Mouse (Mus musculus) frontal cortex, postnatal 36 days (tissue): ENCODE measurements at regions not wholly inside any gene's neighbourhood (a gene's known extent, or its start where the extent isn't known, plus 50 kb on each side); places are given as distances from the start of the nearest gene placed in this dataset.
A peak's percentile ranks its signal among the peaks of the same experiment; 100 is the strongest.
"Not testable (repeated sequence)": the region's sequence is repeated elsewhere in the genome, so short reads cannot be mapped to it uniquely, and the experiment has no call there.

ENCODE experiments used
- DNase-seq, 2 experiments: peaks; one replicate each; pipeline ENCODE4 v3.0.0; 2022; ENCODE audit warnings: low spot score in 2 of 2

GRCm38 (mm10) chr4:94394462-94394861, 161.9 kb upstream of the Gm10306 start:
- DNase-seq, result no peak

DNA sequence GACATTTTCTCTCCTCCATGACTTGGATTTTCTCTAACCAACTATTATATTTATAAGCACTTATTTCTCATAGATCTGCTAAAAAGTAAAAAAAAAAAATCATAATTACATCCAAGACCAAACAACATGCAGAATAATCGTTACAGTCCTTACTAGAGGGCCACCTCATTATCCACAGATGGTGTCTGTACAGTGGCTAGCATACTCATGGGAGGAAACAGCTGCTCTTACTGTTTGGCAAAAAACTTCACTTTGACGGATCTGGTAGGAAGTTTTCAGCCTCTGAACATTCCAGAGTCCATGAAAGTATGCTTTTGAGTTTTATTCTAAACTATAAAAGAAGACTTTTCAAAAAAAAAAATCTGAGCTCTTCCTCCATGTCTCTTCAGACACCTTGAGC, 159.1 kb upstream of the Gm10306 start:
- DNase-seq, result no peak

DNA sequence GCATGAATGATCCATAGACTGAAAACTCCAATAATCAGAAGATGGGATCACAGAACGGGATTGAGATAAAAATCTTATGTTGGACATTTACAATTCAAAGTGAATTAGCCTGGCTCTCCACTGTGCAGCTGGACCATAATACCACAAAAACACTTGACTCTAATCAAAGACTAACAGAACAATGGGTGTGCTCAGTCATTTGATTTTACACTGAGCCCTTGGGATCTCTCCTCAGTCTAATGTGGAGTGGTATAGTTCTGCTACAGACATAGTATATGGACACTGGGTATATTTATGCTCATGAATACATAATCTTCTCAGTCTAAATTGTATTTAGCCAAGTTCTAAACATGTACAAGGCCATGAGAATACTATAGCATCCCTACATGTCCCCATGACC, 149.4 kb upstream of the Gm10306 start:
- DNase-seq, result no peak

- no peak for DNase-seq
These were observed 148.8 kb upstream of the Gm10306 start for GRCm38 (mm10) chr4:94407503-94407902.

GRCm38 (mm10) chr4:94412661-94413060, 143.7 kb upstream of the Gm10306 start:
- no peak for DNase-seq

- DNase-seq, result not testable (repeated sequence)
These were observed 130.8 kb upstream of the Gm10306 start for GRCm38 (mm10) chr4:94425525-94425924.

- DNase-seq, result no peak
These were observed 128.8 kb upstream of the Gm10306 start for GRCm38 (mm10) chr4:94427581-94427980.

GRCm38 (mm10) chr4:94432005-94432404, 124.3 kb upstream of the Gm10306 start:
- DNase-seq, result no peak

DNA sequence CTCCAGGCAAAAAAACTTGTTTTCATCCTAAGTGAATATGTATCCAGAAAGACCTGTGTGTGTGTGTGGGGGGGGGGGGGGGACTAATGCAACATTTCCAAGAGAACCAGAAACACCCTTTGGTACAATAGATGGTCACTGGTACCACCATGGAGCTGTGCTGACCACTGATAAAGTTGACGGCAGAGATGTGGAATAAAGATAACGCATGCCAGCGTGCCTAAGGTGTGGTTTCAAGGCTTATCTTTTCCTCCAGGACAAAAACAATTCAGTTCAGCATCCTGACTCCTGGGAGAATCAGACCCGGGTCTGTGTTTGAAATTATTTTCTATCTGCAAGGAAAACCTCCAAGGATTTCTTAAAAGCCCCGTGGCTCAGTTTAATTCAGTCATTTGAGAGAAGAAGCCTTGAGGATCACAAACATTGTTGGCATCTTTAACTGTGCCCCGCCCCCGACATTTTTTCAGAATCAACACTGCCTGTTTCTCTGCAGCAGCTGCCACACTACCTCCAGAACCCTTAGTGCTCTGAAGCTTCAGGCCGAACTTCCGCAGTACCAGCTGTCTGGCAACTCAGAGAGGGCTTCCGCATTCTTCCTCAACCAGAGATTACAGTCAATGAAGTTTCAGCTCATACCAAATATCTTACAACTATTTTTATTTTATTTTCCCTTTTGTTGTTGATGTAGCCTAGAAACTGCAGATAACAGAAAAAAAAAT, 118.5 kb upstream of the Gm10306 start:
- peak; percentile 16 to 24 for DNase-seq

DNA sequence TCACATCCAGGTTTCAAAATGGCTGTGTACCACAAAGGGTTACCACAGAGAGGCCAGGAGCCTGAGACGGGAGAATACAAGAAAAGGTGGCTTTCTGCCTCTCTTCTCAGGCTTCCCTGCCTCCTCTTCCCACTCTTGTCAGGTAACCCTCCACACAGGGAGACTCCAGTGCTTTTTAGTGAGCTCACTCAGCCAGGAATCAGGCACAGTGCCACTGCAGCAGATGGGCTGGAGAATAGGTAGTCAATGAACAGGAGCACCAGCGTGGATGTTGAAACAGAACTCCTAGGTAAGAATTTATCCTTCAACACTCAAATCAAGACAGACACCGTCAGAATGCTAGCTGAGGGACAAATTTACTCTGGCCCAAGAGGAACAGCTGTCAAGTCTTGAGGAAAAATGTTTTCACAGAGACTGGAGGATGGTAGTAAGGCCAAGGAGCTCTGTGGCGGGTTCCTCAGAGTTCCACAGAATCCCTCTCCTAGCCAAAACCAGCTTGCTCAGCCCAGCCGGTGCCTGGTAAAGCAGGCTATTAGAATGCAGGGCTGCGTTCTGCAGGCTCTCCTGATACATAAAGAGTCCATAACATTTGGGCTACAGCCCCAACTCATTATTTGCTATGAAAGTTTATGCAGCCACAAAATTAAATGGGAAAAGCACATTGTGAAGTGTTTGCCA, 117.0 kb upstream of the Gm10306 start:
- peak; percentile 8 to 12 for DNase-seq

GRCm38 (mm10) chr4:94446604-94447003, 109.7 kb upstream of the Gm10306 start:
- no peak for DNase-seq
